Mouse (Mus musculus): ENCODE data around the gene Dpp7.

DNA sequence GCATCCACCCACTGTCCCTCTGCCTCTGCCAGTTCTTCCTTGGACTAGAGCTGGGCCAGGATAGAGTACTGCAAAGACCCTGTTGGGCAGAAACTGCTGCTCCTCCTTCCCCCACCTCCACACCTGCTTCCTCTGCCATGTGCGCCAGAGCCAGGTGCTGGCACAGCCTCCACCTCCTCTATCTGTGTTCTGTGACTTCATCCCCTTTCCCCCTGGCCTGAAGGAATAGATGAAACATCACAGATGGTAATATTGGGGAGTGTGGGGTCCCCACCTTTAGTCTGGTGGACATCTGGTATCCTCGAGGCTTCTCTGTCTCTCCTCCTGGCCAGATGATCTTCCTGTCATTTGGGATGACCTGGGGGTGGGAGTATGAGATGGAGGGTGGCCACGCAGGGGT, 52.7 kb downstream of the Dpp7 start:
- TF ChIP-seq CTCF (IDR thresholded peaks at IDR 0.05; ENCODE audit: low read depth, low read length), result no peak
- no peak for TF ChIP-seq POLR2A (IDR thresholded peaks at IDR 0.05; ENCODE audit: borderline replicate concordance, low read depth, low read length)
